Comparison of ENCODE assay signal across 7 mouse cellular contexts in the genomic region with DNA sequence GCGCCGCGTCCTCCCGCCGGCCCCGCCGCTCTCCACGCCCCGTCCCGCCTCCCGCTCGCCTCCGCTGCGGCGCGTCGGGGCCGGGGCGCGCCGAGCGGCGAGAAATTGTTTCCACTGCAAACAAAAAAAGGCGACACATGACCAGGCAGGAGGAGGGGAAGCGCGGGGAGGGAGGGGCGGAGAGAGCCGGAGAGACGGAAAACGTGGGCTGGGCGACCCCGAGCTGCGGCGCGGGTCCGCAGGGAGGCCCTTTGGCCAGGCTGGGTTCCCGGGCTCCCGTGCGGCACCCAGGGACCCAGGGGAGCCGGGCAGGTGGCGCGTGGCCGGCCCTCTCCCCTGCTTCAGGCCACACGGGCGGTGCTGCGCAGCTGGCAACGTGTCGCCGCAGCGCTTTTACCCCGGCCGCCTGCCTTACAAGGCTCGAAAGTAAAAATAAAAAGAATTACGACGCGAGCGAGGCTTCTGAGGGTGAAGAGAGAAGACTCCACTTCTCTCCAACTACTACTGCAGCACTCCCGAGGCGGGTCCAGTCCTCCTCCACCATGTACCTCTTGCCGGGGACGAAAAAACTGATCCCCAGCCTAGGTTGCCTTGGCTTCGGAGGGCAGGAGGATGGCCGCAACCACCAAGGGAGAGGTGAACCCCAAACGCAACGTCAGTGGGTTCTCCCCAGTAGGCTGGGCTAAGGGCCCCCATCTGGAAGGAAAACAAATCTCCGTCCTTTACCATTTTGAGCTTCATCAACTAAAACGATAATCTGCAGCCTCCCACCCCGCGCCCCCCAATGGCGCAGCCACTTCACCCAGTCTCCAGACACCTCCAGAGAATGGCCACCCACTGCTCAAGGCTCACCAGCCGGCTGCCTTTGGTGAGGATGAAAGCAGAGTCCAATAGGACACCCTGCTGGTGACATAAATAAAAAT.
DNase-seq lines count a peak whose midpoint lies in the region; ATAC-seq and TF ChIP-seq lines count a peak whose summit lies in the region.

No protein-coding gene starts in this region.

- H3K4me3 ChIP-seq in embryonic facial prominence, embryonic 10.5 days = peak overlapping the region; percentile 95
- peak overlapping the region; percentile 95 for H3K4me3 ChIP-seq in limb, embryonic 11.5 days (ENCODE audit: low read depth, low read length)
- H3K4me3 ChIP-seq in midbrain, embryonic 13.5 days (replicated peaks) = peak overlapping the region; percentile 93
- peak overlapping the region; percentile 89 for H3K4me3 ChIP-seq in small intestine, adult 2 months (ENCODE audit: low read depth, low read length)

- under 1% methylated on average over 71 of the region's 71 CpGs for WGBS in embryonic facial prominence, embryonic 10.5 days
- under 1% methylated on average over 69 of the region's 71 CpGs for WGBS in limb, embryonic 11.5 days
- under 1% methylated on average over 50 of the region's 71 CpGs for WGBS in midbrain, embryonic 13.5 days
- 1% methylated on average over 71 of the region's 71 CpGs for WGBS in small intestine, adult 2 months

- no peaks in the 10 kb centered on the region for H3K9me3 ChIP-seq in embryonic facial prominence, embryonic 10.5 days
- no peaks in the 10 kb centered on the region for H3K9me3 ChIP-seq in limb, embryonic 11.5 days (ENCODE audit: control insufficient read depth, low read length)
- no peaks in the 10 kb centered on the region for H3K9me3 ChIP-seq in midbrain, embryonic 13.5 days

- H3K4me1 ChIP-seq in embryonic facial prominence, embryonic 10.5 days = peaks cover 25% of the 10 kb centered on the region
- H3K4me1 ChIP-seq in limb, embryonic 11.5 days (ENCODE audit: control insufficient read depth, insufficient read depth, low read length) = peaks cover 8% of the 10 kb centered on the region
- H3K4me1 ChIP-seq in midbrain, embryonic 13.5 days (replicated peaks) = peaks cover 29% of the 10 kb centered on the region
- H3K4me1 ChIP-seq in small intestine, adult 2 months (ENCODE audit: control insufficient read depth, insufficient read depth, insufficient read length, low read length) = peaks cover 14% of the 10 kb centered on the region; the same call in 1 of the 2 replicates

- no peaks in the 10 kb centered on the region for H3K27me3 ChIP-seq in embryonic facial prominence, embryonic 10.5 days (replicated peaks; ENCODE audit: low read depth, poor library complexity, severe bottlenecking)
- H3K27me3 ChIP-seq in limb, embryonic 11.5 days (ENCODE audit: control insufficient read depth, insufficient read depth, low read length) = no peaks in the 10 kb centered on the region
- peaks cover 6% of the 10 kb centered on the region; the same call in 1 of the 2 replicates for H3K27me3 ChIP-seq in midbrain, embryonic 13.5 days
- no peaks in the 10 kb centered on the region for H3K27me3 ChIP-seq in small intestine, adult 2 months (ENCODE audit: control insufficient read depth, insufficient read depth, low read length)

- peak; percentile 41; the same call in 1 of the 2 replicates for TF ChIP-seq CTCF in small intestine, adult 2 months (IDR thresholded peaks at IDR 0.05; ENCODE audit: extremely low read depth, insufficient read length, insufficient replicate concordance, low read depth, low read length)

- H3K9ac ChIP-seq in limb, embryonic 11.5 days (ENCODE audit: low read length) = peak overlapping the region; percentile 90
- peak overlapping the region; percentile 90 for H3K9ac ChIP-seq in midbrain, embryonic 13.5 days (replicated peaks)

- peaks cover 11% of the 10 kb centered on the region for H3K36me3 ChIP-seq in embryonic facial prominence, embryonic 10.5 days (replicated peaks)
- H3K36me3 ChIP-seq in limb, embryonic 11.5 days (ENCODE audit: control insufficient read depth, insufficient read depth, low read length) = no peaks in the 10 kb centered on the region; the same call in 1 of the 2 replicates
- H3K36me3 ChIP-seq in midbrain, embryonic 13.5 days = peaks cover 7% of the 10 kb centered on the region
- peaks cover 3% of the 10 kb centered on the region; the same call in 1 of the 2 replicates for H3K36me3 ChIP-seq in small intestine, adult 2 months (ENCODE audit: control insufficient read depth, insufficient read depth, low read length)

- H3K4me2 ChIP-seq in limb, embryonic 11.5 days (ENCODE audit: low read depth, severe bottlenecking) = peak overlapping the region; percentile 90
- H3K4me2 ChIP-seq in midbrain, embryonic 13.5 days (replicated peaks) = peak overlapping the region; percentile 80

- H3K27ac ChIP-seq in embryonic facial prominence, embryonic 10.5 days (replicated peaks) = peak overlapping the region; percentile 96
- peak overlapping the region; percentile 92 for H3K27ac ChIP-seq in limb, embryonic 11.5 days (replicated peaks; ENCODE audit: low read depth, low read length)
- peak overlapping the region; percentile 92 for H3K27ac ChIP-seq in midbrain, embryonic 13.5 days
- peak overlapping the region; percentile 96 for H3K27ac ChIP-seq in small intestine, adult 2 months (ENCODE audit: insufficient read depth, low read depth, low read length)

- peak; percentile 35; the same call in 1 of the 2 replicates for TF ChIP-seq POLR2A in small intestine, adult 2 months (IDR thresholded peaks at IDR 0.05; ENCODE audit: low read depth, low read length)

- ATAC-seq in limb, embryonic 11.5 days (ENCODE audit: insufficient number of reproducible peaks, low FRiP score, low TSS enrichment, low read depth) = peak; percentile 79
- ATAC-seq in midbrain, embryonic 13.5 days = peak; percentile 85

- DNase-seq in adrenal gland, postnatal 10 days = peak; percentile 95
- peak; percentile 95 for DNase-seq in embryonic facial prominence, embryonic 10.5 days (ENCODE audit: low spot score)
- peak; percentile 99 for DNase-seq in heart, adult 11 months
- DNase-seq in kidney, adult 11 months = peak; percentile 89
- peak; percentile 93 for DNase-seq in limb, embryonic 11.5 days (ENCODE audit: low spot score)

Comparison
In these comparisons a context has a peak if more than half of its experiments do, and no peak if none do; other contexts are left out.
1. Peak in every context shown above with its lines: DNase-seq, ATAC-seq, H3K4me3 ChIP-seq and H3K27ac ChIP-seq.